Mouse (Mus musculus): Measurements from ENCODE around the gene Fut1. TPM values are rescaled to one million over a fixed set of nuclear protein-coding genes. Genes with fewer than 3 reads are reported as not detected.

Gene Fut1
- polyA plus RNA-seq, 1 experiment from 2014 or later, result 0.07 TPM

- Histone ChIP-seq H3K27ac (replicated peaks in 1 of 2; ENCODE audit: control insufficient read depth in 1 of 2, insufficient read depth in 1 of 2, low read depth in 2 of 2, low read length in 2 of 2) (no peak overlapping the region), H3K4me3 (ENCODE audit: control insufficient read depth in 1 of 2, insufficient read depth in 1 of 2, low read depth in 1 of 2, low read length in 2 of 2) (no peak overlapping the region), H3K9me3 (ENCODE audit: control insufficient read depth, low read length) (peaks cover 4% of the 10 kb centered on the region; the same call in 1 of the 2 replicates), H3K27me3 (ENCODE audit: control insufficient read depth, insufficient read depth, low read length) (no peaks in the 10 kb centered on the region), H3K9ac (ENCODE audit: low read length) (no peak overlapping the region), H3K4me1 (ENCODE audit: control insufficient read depth in 2 of 2, insufficient read depth in 2 of 2, low read length in 2 of 2) (peaks cover 3 to 9% of the 10 kb centered on the region in 2 experiments; a peak in 1 of 4 replicates), H3K36me3 (ENCODE audit: control insufficient read depth, insufficient read depth, low read length) (no peaks in the 10 kb centered on the region), H3K4me2 (ENCODE audit: low read length) (no peak overlapping the region)
- no peak for ATAC-seq (ENCODE audit: insufficient number of reproducible peaks, insufficient read depth, low FRiP score, low read depth)
- WGBS, result 76% methylated on average over 14 of the region's 14 CpGs
These were observed 50.7 kb downstream of the Fut1 start for GRCm38 (mm10) chr7:45667761-45668160.

GRCm38 (mm10) chr7:45668921-45669320 is 51.8 kb downstream of the Fut1 start:
- WGBS, result 95% methylated on average over 9 of the region's 9 CpGs
- H3K4me1 ChIP-seq (ENCODE audit: control insufficient read depth in 2 of 2, insufficient read depth in 2 of 2, low read length in 2 of 2), result peaks cover 3 to 7% of the 10 kb centered on the region in 2 experiments; a peak in 1 of 4 replicates
- no peaks in the 10 kb centered on the region for H3K27me3 ChIP-seq (ENCODE audit: control insufficient read depth, insufficient read depth, low read length)
- H3K9ac ChIP-seq (ENCODE audit: low read length), result no peak overlapping the region
- H3K4me3 ChIP-seq (ENCODE audit: control insufficient read depth in 1 of 2, insufficient read depth in 1 of 2, low read depth in 1 of 2, low read length in 2 of 2), result no peak overlapping the region
- no peak for ATAC-seq (ENCODE audit: insufficient number of reproducible peaks, insufficient read depth, low FRiP score, low read depth)
- peaks cover 4% of the 10 kb centered on the region; the same call in 1 of the 2 replicates for H3K9me3 ChIP-seq (ENCODE audit: control insufficient read depth, low read length)
- no peak overlapping the region for H3K4me2 ChIP-seq (ENCODE audit: low read length)
- H3K27ac ChIP-seq (replicated peaks in 1 of 2; ENCODE audit: control insufficient read depth in 1 of 2, insufficient read depth in 1 of 2, low read depth in 2 of 2, low read length in 2 of 2), result no peak overlapping the region
- H3K36me3 ChIP-seq (ENCODE audit: control insufficient read depth, insufficient read depth, low read length), result no peaks in the 10 kb centered on the region

Other genes with a start within 250 kb of the Fut1 start
- gene Lin7b, start 246.7 kb upstream of the Fut1 start, polyA plus RNA-seq (2014; fragmentation: Nextera tagmentation; extraction: Ambion mirVana), result 1.0 and 1.1 TPM in 2 replicates
- gene Snrnp70, start 221.5 kb upstream of the Fut1 start, polyA plus RNA-seq (2014; fragmentation: Nextera tagmentation; extraction: Ambion mirVana), result 64.1 and 65.2 TPM in 2 replicates
- gene Kcna7, start 211.6 kb upstream of the Fut1 start, polyA plus RNA-seq (2014; fragmentation: Nextera tagmentation; extraction: Ambion mirVana), result 0.32 and 0.38 TPM in 2 replicates
- gene Ntf5, start 203.6 kb upstream of the Fut1 start, polyA plus RNA-seq (2014; fragmentation: Nextera tagmentation; extraction: Ambion mirVana), result 1.0 and 1.6 TPM in 2 replicates
- gene Lhb, start 196.5 kb upstream of the Fut1 start, polyA plus RNA-seq (2014; fragmentation: Nextera tagmentation; extraction: Ambion mirVana), result not detected in 2 replicates
- gene Gys1, start 182.4 kb upstream of the Fut1 start, polyA plus RNA-seq (2014; fragmentation: Nextera tagmentation; extraction: Ambion mirVana), result 99.1 and 105 TPM in 2 replicates
- gene Ruvbl2, start 179.2 kb upstream of the Fut1 start, polyA plus RNA-seq (2014; fragmentation: Nextera tagmentation; extraction: Ambion mirVana), result 66.4 and 68.1 TPM in 2 replicates
- gene Ftl1, start 157.4 kb upstream of the Fut1 start, polyA plus RNA-seq (2014; fragmentation: Nextera tagmentation; extraction: Ambion mirVana), result 3,513 and 3,606 TPM in 2 replicates
- gene Bax, start 150.4 kb upstream of the Fut1 start, polyA plus RNA-seq (2014; fragmentation: Nextera tagmentation; extraction: Ambion mirVana), result 89.9 and 102 TPM in 2 replicates
- 0.42 and 0.71 TPM in 2 replicates for gene Tulp2, start 135.4 kb upstream of the Fut1 start, polyA plus RNA-seq (2014; fragmentation: Nextera tagmentation; extraction: Ambion mirVana)
- gene Gm45808, start 130.5 kb upstream of the Fut1 start, polyA plus RNA-seq (2014; fragmentation: Nextera tagmentation; extraction: Ambion mirVana), result not detected in 2 replicates
- 5.2 and 5.7 TPM in 2 replicates for gene Dhdh, start 128.5 kb upstream of the Fut1 start, polyA plus RNA-seq (2014; fragmentation: Nextera tagmentation; extraction: Ambion mirVana)
- 159 and 160 TPM in 2 replicates for gene Nucb1, start 106.9 kb upstream of the Fut1 start, polyA plus RNA-seq (2014; fragmentation: Nextera tagmentation; extraction: Ambion mirVana)
- gene Ppp1r15a, start 91.0 kb upstream of the Fut1 start, polyA plus RNA-seq (2014; fragmentation: Nextera tagmentation; extraction: Ambion mirVana), result 20.5 and 23.3 TPM in 2 replicates
- gene Plekha4, start 91.0 kb upstream of the Fut1 start, polyA plus RNA-seq (2014; fragmentation: Nextera tagmentation; extraction: Ambion mirVana), result 0.80 and 1.2 TPM in 2 replicates
- gene Hsd17b14, start 62.4 kb upstream of the Fut1 start, polyA plus RNA-seq (2014; fragmentation: Nextera tagmentation; extraction: Ambion mirVana), result 0.20 and 0.26 TPM in 2 replicates
- gene Bcat2, start 47.1 kb upstream of the Fut1 start, polyA plus RNA-seq (2014; fragmentation: Nextera tagmentation; extraction: Ambion mirVana), result 66.0 and 72.0 TPM in 2 replicates
- not detected in 2 replicates for gene Fgf21, start 1.8 kb upstream of the Fut1 start, polyA plus RNA-seq (2014; fragmentation: Nextera tagmentation; extraction: Ambion mirVana)
- 0.23 and 0.41 TPM in 2 replicates for gene Izumo1, start 4.5 kb downstream of the Fut1 start, polyA plus RNA-seq (2014; fragmentation: Nextera tagmentation; extraction: Ambion mirVana)
- gene Rasip1, start 10.2 kb downstream of the Fut1 start, polyA plus RNA-seq (2014; fragmentation: Nextera tagmentation; extraction: Ambion mirVana), result 22.4 and 24.3 TPM in 2 replicates
- 6.2 and 7.6 TPM in 2 replicates for gene Mamstr, start 22.7 kb downstream of the Fut1 start, polyA plus RNA-seq (2014; fragmentation: Nextera tagmentation; extraction: Ambion mirVana)
- 2.4 and 2.7 TPM in 2 replicates for gene Fut2, start 49.1 kb downstream of the Fut1 start, polyA plus RNA-seq (2014; fragmentation: Nextera tagmentation; extraction: Ambion mirVana)
- gene Ntn5, start 66.7 kb downstream of the Fut1 start, polyA plus RNA-seq (2014; fragmentation: Nextera tagmentation; extraction: Ambion mirVana), result not detected in 2 replicates
- gene Sec1, start 77.1 kb downstream of the Fut1 start, polyA plus RNA-seq (2014; fragmentation: Nextera tagmentation; extraction: Ambion mirVana), result 0.28 and 0.41 TPM in 2 replicates
- gene Car11, start 82.6 kb downstream of the Fut1 start, polyA plus RNA-seq (2014; fragmentation: Nextera tagmentation; extraction: Ambion mirVana), result 6.8 and 8.0 TPM in 2 replicates
- 4.5 and 7.3 TPM in 2 replicates for gene Dbp, start 87.8 kb downstream of the Fut1 start, polyA plus RNA-seq (2014; fragmentation: Nextera tagmentation; extraction: Ambion mirVana)
- gene Rpl18, start 98.2 kb downstream of the Fut1 start, polyA plus RNA-seq (2014; fragmentation: Nextera tagmentation; extraction: Ambion mirVana), result 666 and 743 TPM in 2 replicates
- gene Sphk2, start 100.7 kb downstream of the Fut1 start, polyA plus RNA-seq (2014; fragmentation: Nextera tagmentation; extraction: Ambion mirVana), result 11.9 and 12.5 TPM in 2 replicates
- gene Fam83e, start 103.9 kb downstream of the Fut1 start, polyA plus RNA-seq (2014; fragmentation: Nextera tagmentation; extraction: Ambion mirVana), result 0.16 and 0.31 TPM in 2 replicates
- gene Spaca4, start 108.5 kb downstream of the Fut1 start, polyA plus RNA-seq (2014; fragmentation: Nextera tagmentation; extraction: Ambion mirVana), result not detected in 2 replicates
- 0.31 and 1.1 TPM in 2 replicates for gene Lmtk3, start 166.4 kb downstream of the Fut1 start, polyA plus RNA-seq (2014; fragmentation: Nextera tagmentation; extraction: Ambion mirVana)
- gene Sult2b1, start 167.4 kb downstream of the Fut1 start, polyA plus RNA-seq (2014; fragmentation: Nextera tagmentation; extraction: Ambion mirVana), result 0.30 and 0.81 TPM in 2 replicates
- 88.6 and 89.7 TPM in 2 replicates for gene Cyth2, start 197.3 kb downstream of the Fut1 start, polyA plus RNA-seq (2014; fragmentation: Nextera tagmentation; extraction: Ambion mirVana)
- gene Kcnj14, start 207.5 kb downstream of the Fut1 start, polyA plus RNA-seq (2014; fragmentation: Nextera tagmentation; extraction: Ambion mirVana), result 0.26 and 0.78 TPM in 2 replicates
- 33.5 and 36.2 TPM in 2 replicates for gene Grwd1, start 213.7 kb downstream of the Fut1 start, polyA plus RNA-seq (2014; fragmentation: Nextera tagmentation; extraction: Ambion mirVana)

All from heart, embryonic 14.5 days (tissue).